In genomic region chr11:116201151-116201550, GRCm38 (mm10) we compare ENCODE assay signal across 18 mouse cellular contexts.
"Had no signal": no experiment of that assay in that cellular context is flagged by ENCODE, and none has a peak within 500 bp of the region (broad histone marks: within the 10 kb centered on the region; RNA-seq: fewer than 3 reads in every experiment).

No protein-coding gene starts in this region.

- H3K9me3 ChIP-seq: midbrain, embryonic 10.5 days; midbrain, embryonic 12.5 days; neural tube, embryonic 13.5 days; neural tube, embryonic 15.5 days; stomach, embryonic 15.5 days had no signal

- H3K27me3 ChIP-seq: midbrain, embryonic 12.5 days; neural tube, embryonic 13.5 days; neural tube, embryonic 15.5 days; stomach, embryonic 15.5 days had no signal

- H3K4me1 ChIP-seq: stomach, embryonic 15.5 days had no signal

- H3K4me2 ChIP-seq: lung, embryonic 14.5 days; midbrain, embryonic 12.5 days; neural tube, embryonic 13.5 days; neural tube, embryonic 15.5 days; stomach, embryonic 15.5 days had no signal

- ATAC-seq: midbrain, embryonic 16.5 days had no signal

- H3K27ac ChIP-seq: midbrain, embryonic 10.5 days; midbrain, embryonic 12.5 days; neural tube, embryonic 13.5 days; neural tube, embryonic 15.5 days; stomach, embryonic 15.5 days had no signal

- DNase-seq: lung, embryonic 14.5 days; lung, postnatal 10 days; lung, postnatal 4 days; midbrain, embryonic 14.5 days; retina, postnatal 1 day; right cerebral cortex, adult 18-20 months; right cerebral cortex, postnatal 25 days; right cerebral cortex, postnatal 4 days; thymus, adult 2 months; thymus, postnatal 25 days; thymus, postnatal 4 days had no signal

- H3K9ac ChIP-seq: lung, embryonic 14.5 days; midbrain, embryonic 12.5 days; neural tube, embryonic 13.5 days; neural tube, embryonic 15.5 days; stomach, embryonic 15.5 days had no signal

- H3K4me3 ChIP-seq: midbrain, embryonic 10.5 days; midbrain, embryonic 12.5 days; myocyte; neural tube, embryonic 13.5 days; neural tube, embryonic 15.5 days; stomach, embryonic 15.5 days had no signal
